Mouse (Mus musculus) forebrain, postnatal 0 days (tissue): Measurements from ENCODE around the gene Mecp2. TPM values are rescaled to one million over a fixed set of nuclear protein-coding genes. Genes with fewer than 3 reads are reported as not detected.

Experiments used
- ATAC-seq: fragments of 200-750 bp; cut with Nextera tagmentation; 2 replicates; pipeline ENCODE4 v1.8.0; 2017; ENCODE audit warnings: mild to moderate bottlenecking, moderate library complexity
- DNase-seq: peaks from one replicate; pipeline ENCODE4 v3.0.0-alpha.2; 2015
- H3K27ac ChIP-seq: fragments of 300-500 bp; sonication (generic); 2 replicates; pipeline ENCODE4 v1.5.1; 2014; ENCODE audit warnings: low read depth, mild to moderate bottlenecking, antibody characterized with exemption, low read length, moderate library complexity, mixed read lengths
- H3K27me3 ChIP-seq: fragments of 300-500 bp; sonication (generic); 2 replicates; pipeline ENCODE4 v1.6.1; 2014; ENCODE audit warnings: mild to moderate bottlenecking, low read length, mixed read lengths; ENCODE audit not compliant: insufficient read depth
- H3K36me3 ChIP-seq: fragments of 300-500 bp; sonication (generic); 2 replicates; pipeline ENCODE4 v1.6.1; 2014; ENCODE audit warnings: mild to moderate bottlenecking, moderate library complexity; ENCODE audit not compliant: insufficient read depth
- H3K4me1 ChIP-seq: fragments of 300-500 bp; sonication (generic); 2 replicates; pipeline ENCODE4 v1.6.1; 2014; ENCODE audit warnings: antibody characterized with exemption; ENCODE audit not compliant: insufficient read depth
- H3K4me2 ChIP-seq: fragments of 300-500 bp; sonication (generic); 2 replicates; pipeline ENCODE4 v1.6.1; 2014; ENCODE audit warnings: low read depth, mild to moderate bottlenecking, moderate library complexity
- H3K4me3 ChIP-seq: fragments of 300-500 bp; sonication (generic); 2 replicates; pipeline ENCODE4 v1.5.1; 2014; ENCODE audit warnings: low read depth, low read length, mixed read lengths
- H3K9ac ChIP-seq: fragments of 300-500 bp; sonication (generic); 2 replicates; pipeline ENCODE4 v1.6.1; 2014; ENCODE audit warnings: mild to moderate bottlenecking
- H3K9me3 ChIP-seq: fragments of 300-500 bp; sonication (generic); 2 replicates; pipeline ENCODE4 v1.6.1; 2016; ENCODE audit warnings: low read length
- CTCF ChIP-seq: sonication (generic); IDR thresholded peaks from 2 replicates; pipeline ENCODE4 v1.5.1; 2016; ENCODE audit warnings: antibody characterized with exemption, control low read depth, low read depth
- WGBS: fragments of 180-500 bp; shearing (Covaris S2); extraction: QIAGEN DNeasy Blood & Tissue Kit; methylation state at CpG from one replicate; pipeline ENCODE4 v1.1.7; 2014; 5-methylcytosine and 5-hydroxymethylcytosine counted together
- polyA plus RNA-seq: library from polyadenylated mRNA; unstranded; fragments of >200 nt; fragmentation: Nextera tagmentation; extraction: Ambion mirVana; gene quantifications from 2 replicates; pipeline ENCODE4 v1.2.1, GENCODE M21; 2015
- total RNA-seq: library from RNA; depleted of rRNA; stranded (reverse); fragments of >200 nt; gene quantifications from 2 replicates; pipeline ENCODE4 v1.2.3, GENCODE M21; 2014

The Mecp2 gene
- total and polyA plus RNA-seq, 2 experiments from 2014 or later = 12.4 to 80.9 TPM

GRCm38 (mm10) chrX:74108747-74109146 lies 26.4 kb downstream of the Mecp2 start:
- H3K4me1 ChIP-seq = no peaks in the 10 kb centered on the region
- H3K4me2 ChIP-seq = no peak overlapping the region
- H3K9me3 ChIP-seq = no peaks in the 10 kb centered on the region
- no peak overlapping the region for H3K27ac ChIP-seq
- no peak for DNase-seq
- TF ChIP-seq CTCF = no peak
- no peak overlapping the region for H3K4me3 ChIP-seq
- no peaks in the 10 kb centered on the region for H3K36me3 ChIP-seq
- 54% methylated on average over 3 of the region's 3 CpGs for WGBS
- no peak overlapping the region for H3K9ac ChIP-seq
- no peaks in the 10 kb centered on the region for H3K27me3 ChIP-seq
- no peak for ATAC-seq

- H3K36me3 ChIP-seq = no peaks in the 10 kb centered on the region
- no peak for ATAC-seq
- H3K4me2 ChIP-seq = no peak overlapping the region
- no peaks in the 10 kb centered on the region for H3K9me3 ChIP-seq
- H3K9ac ChIP-seq = no peak overlapping the region
- 53% methylated on average over 2 of the region's 2 CpGs for WGBS
- no peaks in the 10 kb centered on the region for H3K4me1 ChIP-seq
- DNase-seq = no peak
- no peak overlapping the region for H3K4me3 ChIP-seq
- no peak for TF ChIP-seq CTCF
- no peaks in the 10 kb centered on the region for H3K27me3 ChIP-seq
- no peak overlapping the region for H3K27ac ChIP-seq
Measured at GRCm38 (mm10) chrX:74105916-74106315, 29.2 kb downstream of the Mecp2 start.

- Histone ChIP-seq H3K27me3 (no peaks in the 10 kb centered on the region), H3K36me3 (no peaks in the 10 kb centered on the region), H3K4me1 (no peaks in the 10 kb centered on the region), H3K4me3 (no peak overlapping the region), H3K4me2 (no peak overlapping the region), H3K27ac (no peak overlapping the region), H3K9me3 (no peaks in the 10 kb centered on the region), H3K9ac (no peak overlapping the region)
- 53% methylated on average over 4 of the region's 4 CpGs for WGBS
- DNase-seq (no peak), ATAC-seq (no peak)
- TF ChIP-seq CTCF = no peak
Measured at GRCm38 (mm10) chrX:74103457-74104188, 31.5 kb downstream of the Mecp2 start.

- H3K36me3 ChIP-seq = no peaks in the 10 kb centered on the region
- H3K27ac ChIP-seq = no peak overlapping the region
- 66% methylated on average over 1 of the region's 1 CpGs for WGBS
- no peaks in the 10 kb centered on the region for H3K9me3 ChIP-seq
- DNase-seq = no peak
- no peak overlapping the region for H3K4me3 ChIP-seq
- H3K9ac ChIP-seq = no peak overlapping the region
- ATAC-seq = no peak
- TF ChIP-seq CTCF = no peak
- no peaks in the 10 kb centered on the region for H3K4me1 ChIP-seq
- H3K4me2 ChIP-seq = no peak overlapping the region
- H3K27me3 ChIP-seq = no peaks in the 10 kb centered on the region
Measured at GRCm38 (mm10) chrX:74095130-74095529, 40.0 kb downstream of the Mecp2 start.

- Histone ChIP-seq H3K9ac (peak overlapping the region; percentile 73), H3K4me3 (peak overlapping the region; percentile 55), H3K9me3 (no peaks in the 10 kb centered on the region), H3K27me3 (no peaks in the 10 kb centered on the region), H3K36me3 (no peaks in the 10 kb centered on the region), H3K4me2 (peak overlapping the region; percentile 50), H3K27ac (peak overlapping the region; percentile 96), H3K4me1 (peaks cover 3% of the 10 kb centered on the region; the same call in 1 of the 2 replicates)
- TF ChIP-seq CTCF = no peak
- DNase-seq (peak; percentile 97), ATAC-seq (peak; percentile 99)
- WGBS = 26% methylated on average over 25 of the region's 27 CpGs
Measured at GRCm38 (mm10) chrX:74085601-74086038, 49.5 kb downstream of the Mecp2 start.

- Histone ChIP-seq H3K4me3 (peak overlapping the region; percentile 55), H3K9ac (peak overlapping the region; percentile 73), H3K27me3 (no peaks in the 10 kb centered on the region), H3K4me2 (peak overlapping the region; percentile 56), H3K36me3 (no peaks in the 10 kb centered on the region), H3K9me3 (no peaks in the 10 kb centered on the region), H3K27ac (peak overlapping the region; percentile 96), H3K4me1 (peaks cover 3% of the 10 kb centered on the region; the same call in 1 of the 2 replicates)
- TF ChIP-seq CTCF = no peak
- 19% methylated on average over 51 of the region's 56 CpGs for WGBS
- ATAC-seq = peak; percentile 77
- DNase-seq = peak; percentile 90
Measured at GRCm38 (mm10) chrX:74084946-74085498, 50.1 kb downstream of the Mecp2 start.

- peaks cover 3% of the 10 kb centered on the region; the same call in 1 of the 2 replicates for H3K4me1 ChIP-seq
- DNase-seq = no peak
- H3K9ac ChIP-seq = peak overlapping the region; percentile 73
- WGBS = 36% methylated on average over 17 of the region's 17 CpGs
- H3K27ac ChIP-seq = peak overlapping the region; percentile 96; the same call in 1 of the 2 replicates
- peak overlapping the region; percentile 55 for H3K4me3 ChIP-seq
- no peak for ATAC-seq
- no peaks in the 10 kb centered on the region for H3K27me3 ChIP-seq
- peak overlapping the region; percentile 56 for H3K4me2 ChIP-seq
- no peaks in the 10 kb centered on the region for H3K36me3 ChIP-seq
- H3K9me3 ChIP-seq = no peaks in the 10 kb centered on the region
- TF ChIP-seq CTCF = no peak
Measured at GRCm38 (mm10) chrX:74084276-74084837, 50.8 kb downstream of the Mecp2 start.
